Mouse (Mus musculus) cortical plate, adult 2 months (tissue): ENCODE data around the gene Fam149b.

Experiments
- CTCF ChIP-seq: fragments of 200-500 bp; IDR thresholded peaks from 2 replicates; pipeline ENCODE4 v1.5.1; 2011; ENCODE audit warnings: mild to moderate bottlenecking, control low read depth, low read length; ENCODE audit not compliant: insufficient read depth; ENCODE audit errors: extremely low read depth
- POLR2A ChIP-seq: fragments of 200-500 bp; IDR thresholded peaks from 2 replicates; pipeline ENCODE4 v1.6.1; 2011; ENCODE audit warnings: mild to moderate bottlenecking, low read length, control low read depth; ENCODE audit not compliant: insufficient read depth; ENCODE audit errors: extremely low read depth

DNA sequence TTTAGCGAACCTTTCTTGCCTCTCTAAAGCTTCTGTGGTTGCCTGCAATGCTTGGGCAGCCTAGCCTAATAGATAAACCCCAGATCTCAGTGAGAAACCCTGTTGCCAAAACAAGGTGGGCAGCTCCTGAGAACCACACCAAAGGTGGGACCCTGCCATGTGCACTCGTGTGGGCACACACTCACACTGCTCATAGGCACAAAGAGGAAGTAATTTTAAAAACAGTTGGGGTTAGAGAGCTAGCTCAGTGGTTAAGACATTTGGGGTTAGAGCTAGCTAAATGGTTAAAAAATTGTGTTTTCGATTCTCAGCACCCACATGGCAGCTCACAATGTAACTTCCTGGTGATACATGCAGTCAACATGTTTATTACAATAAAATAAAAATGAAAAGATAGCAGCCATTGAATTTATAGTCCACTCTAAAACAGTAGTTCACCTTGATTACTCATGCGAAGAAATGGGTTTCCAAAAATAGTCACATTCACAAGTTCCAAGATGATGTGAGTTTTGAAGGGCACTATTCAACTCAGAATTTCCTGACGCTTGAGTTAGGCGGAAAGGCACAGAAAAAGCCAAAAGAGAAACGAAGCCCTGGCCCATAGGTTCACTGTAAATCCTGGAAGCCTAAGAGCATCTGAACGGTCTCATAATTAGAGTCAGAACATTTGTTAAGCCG, 31.9 kb downstream of the Fam149b start:
- no peak for TF ChIP-seq CTCF
- no peak for TF ChIP-seq POLR2A
